8 mouse cellular contexts compared by ENCODE assay signal in genomic region chr2:169635428-169635827, GRCm38 (mm10). TPM values are rescaled to one million over a fixed set of nuclear protein-coding genes. Genes with fewer than 3 reads are reported as not detected.
DNase-seq lines count a peak whose midpoint lies in the region; ATAC-seq and TF ChIP-seq lines count a peak whose summit lies in the region.

No protein-coding gene starts in this region.

- WGBS in neural tube, embryonic 11.5 days = 37% methylated on average over 7 of the region's 7 CpGs
- WGBS in limb, embryonic 11.5 days = 23% methylated on average over 7 of the region's 7 CpGs
- WGBS in thymus, adult 2 months = 89% methylated on average over 7 of the region's 7 CpGs

- peak; percentile 15 for DNase-seq in adrenal gland, adult 2 months
- no peak for DNase-seq in adrenal gland, adult 18-20 months (ENCODE audit: low spot score in 2 of 2)
- DNase-seq in neural tube, embryonic 11.5 days (ENCODE audit: low spot score) = no peak
- DNase-seq in neural tube, embryonic 10.5 days (ENCODE audit: extremely low spot score, low spot score) = no peak
- no peak for DNase-seq in limb, embryonic 11.5 days (ENCODE audit: low spot score)
- DNase-seq in thymus, adult 2 months = no peak

- H3K4me1 ChIP-seq in neural tube, embryonic 11.5 days (ENCODE audit: control insufficient read depth, insufficient read depth, low read length) = peaks cover 15% of the 10 kb centered on the region; the same call in 1 of the 2 replicates
- H3K4me1 ChIP-seq in limb, embryonic 11.5 days (ENCODE audit: control insufficient read depth, insufficient read depth, low read length) = peaks cover 24% of the 10 kb centered on the region
- peaks cover 4% of the 10 kb centered on the region; the same call in 1 of the 2 replicates for H3K4me1 ChIP-seq in testis, adult 2 months (ENCODE audit: control insufficient read depth, insufficient read depth, low read length)
- peaks cover 14% of the 10 kb centered on the region for H3K4me1 ChIP-seq in thymus, adult 2 months (replicated peaks; ENCODE audit: control insufficient read depth, insufficient read depth, low read length)

- H3K27me3 ChIP-seq in neural tube, embryonic 11.5 days (ENCODE audit: control insufficient read depth, insufficient read depth, low read length) = no peaks in the 10 kb centered on the region
- no peaks in the 10 kb centered on the region for H3K27me3 ChIP-seq in limb, embryonic 11.5 days (ENCODE audit: control insufficient read depth, insufficient read depth, low read length)
- no peaks in the 10 kb centered on the region for H3K27me3 ChIP-seq in testis, adult 2 months (ENCODE audit: control insufficient read depth, insufficient read depth, low read length)
- H3K27me3 ChIP-seq in thymus, adult 2 months (ENCODE audit: control insufficient read depth, insufficient read depth, low read length) = no peaks in the 10 kb centered on the region; the same call in 1 of the 2 replicates

- peak overlapping the region; percentile 81 for H3K4me3 ChIP-seq in neural tube, embryonic 11.5 days (ENCODE audit: low read depth, low read length)
- H3K4me3 ChIP-seq in limb, embryonic 11.5 days (ENCODE audit: low read depth, low read length) = peak overlapping the region; percentile 79
- no peak overlapping the region for H3K4me3 ChIP-seq in testis, adult 2 months (ENCODE audit: control insufficient read depth, low read depth, low read length)
- no peak overlapping the region for H3K4me3 ChIP-seq in thymus, adult 2 months (ENCODE audit: control insufficient read depth, insufficient read depth, low read length)

- H3K4me2 ChIP-seq in neural tube, embryonic 11.5 days (ENCODE audit: low read depth) = peak overlapping the region; percentile 96
- H3K4me2 ChIP-seq in limb, embryonic 11.5 days (ENCODE audit: low read depth, severe bottlenecking) = peak overlapping the region; percentile 94

- TF ChIP-seq POLR2A in testis, adult 2 months (IDR thresholded peaks at IDR 0.05; ENCODE audit: control insufficient read depth, low read depth, low read length) = no peak
- no peak for TF ChIP-seq POLR2A in thymus, adult 2 months (IDR thresholded peaks at IDR 0.05; ENCODE audit: control insufficient read depth, extremely low read depth, insufficient read depth, low read length, poor library complexity)

- H3K9ac ChIP-seq in neural tube, embryonic 11.5 days (ENCODE audit: low read length) = peak overlapping the region; percentile 30; the same call in 1 of the 2 replicates
- H3K9ac ChIP-seq in limb, embryonic 11.5 days (ENCODE audit: low read length) = peak overlapping the region; percentile 94; the same call in 1 of the 2 replicates

- TF ChIP-seq CTCF in testis, adult 2 months (IDR thresholded peaks at IDR 0.05; ENCODE audit: control insufficient read depth, insufficient read depth, insufficient replicate concordance, low read depth, low read length) = no peak
- no peak for TF ChIP-seq CTCF in thymus, adult 2 months (IDR thresholded peaks at IDR 0.05; ENCODE audit: borderline replicate concordance, control insufficient read depth, extremely low read depth, insufficient read depth, low read length, poor library complexity)

- no peaks in the 10 kb centered on the region for H3K9me3 ChIP-seq in neural tube, embryonic 11.5 days (ENCODE audit: control insufficient read depth, low read length)
- H3K9me3 ChIP-seq in limb, embryonic 11.5 days (ENCODE audit: control insufficient read depth, low read length) = no peaks in the 10 kb centered on the region

- no peak overlapping the region for H3K27ac ChIP-seq in neural tube, embryonic 11.5 days (ENCODE audit: low read depth, low read length)
- H3K27ac ChIP-seq in limb, embryonic 11.5 days (replicated peaks; ENCODE audit: low read depth, low read length) = peak overlapping the region; percentile 0; the same call in 1 of the 2 replicates
- peak overlapping the region; percentile 91 for H3K27ac ChIP-seq in testis, adult 2 months (ENCODE audit: control insufficient read depth, insufficient read depth, low read depth, low read length)
- H3K27ac ChIP-seq in thymus, adult 2 months (ENCODE audit: control insufficient read depth, insufficient read depth, low read length) = no peak overlapping the region

- no peaks in the 10 kb centered on the region for H3K36me3 ChIP-seq in neural tube, embryonic 11.5 days (ENCODE audit: control insufficient read depth, insufficient read depth, low read length)
- no peaks in the 10 kb centered on the region for H3K36me3 ChIP-seq in limb, embryonic 11.5 days (ENCODE audit: control insufficient read depth, insufficient read depth, low read length)
- no peaks in the 10 kb centered on the region for H3K36me3 ChIP-seq in testis, adult 2 months (ENCODE audit: control insufficient read depth, insufficient read depth, low read length)
- H3K36me3 ChIP-seq in thymus, adult 2 months (ENCODE audit: control insufficient read depth, insufficient read depth, low read length) = no peaks in the 10 kb centered on the region

- no peak for ATAC-seq in neural tube, embryonic 11.5 days (ENCODE audit: insufficient read depth, low FRiP score, low TSS enrichment)
- ATAC-seq in limb, embryonic 11.5 days (ENCODE audit: insufficient number of reproducible peaks, low FRiP score, low TSS enrichment, low read depth) = no peak
- ATAC-seq in megakaryocyte-erythroid progenitor cell, adult 5-6 weeks (replicated peaks; ENCODE audit: low FRiP score, low TSS enrichment, poor library complexity, severe bottlenecking) = no peak

RNA-seq across cellular contexts. Expression of gene Tshz2, which starts 2.6 kb away (rescaled TPM):
- 10 to 100 TPM; 50.7 to 50.9 TPM for total RNA-seq in adrenal gland, adult 2 months (2021)
- polyA plus RNA-seq in adrenal gland, adult 2 months (2012; rRNA removed) = 16.3 and 19.4 TPM in 2 replicates
- total RNA-seq in adrenal gland, adult 18-20 months (2021) = 10 to 100 TPM; 37.8 to 50.7 TPM
- 9.1 and 9.8 TPM in 2 replicates for polyA plus RNA-seq in neural tube, embryonic 11.5 days (2014; fragmentation: Nextera tagmentation; extraction: Ambion mirVana)
- 5.9 and 7.2 TPM in 2 replicates for polyA plus RNA-seq in limb, embryonic 11.5 days (2014; fragmentation: Nextera tagmentation; extraction: Ambion mirVana)
- 4.5 and 4.9 TPM in 2 replicates for polyA plus RNA-seq in testis, adult 2 months (2012; rRNA removed)
- not detected in 2 replicates for total RNA-seq in megakaryocyte-erythroid progenitor cell, adult 5-6 weeks (2014; fragmentation: Nextera tagmentation)
- total RNA-seq in megakaryocyte-erythroid progenitor cell, adult 5-6 weeks (2017) = not detected in 2 replicates
- polyA plus RNA-seq in thymus, adult 2 months (2012; rRNA removed) = 2.3 and 2.5 TPM in 2 replicates

RNA-seq across cellular contexts. Expression of gene Gm11011, which starts 47.9 kb away (rescaled TPM):
- total RNA-seq in adrenal gland, adult 2 months (2021) = not detected
- not detected in 2 replicates for polyA plus RNA-seq in adrenal gland, adult 2 months (2012; rRNA removed)
- total RNA-seq in adrenal gland, adult 18-20 months (2021) = not detected
- not detected in 2 replicates for polyA plus RNA-seq in neural tube, embryonic 11.5 days (2014; fragmentation: Nextera tagmentation; extraction: Ambion mirVana)
- not detected in 2 replicates for polyA plus RNA-seq in limb, embryonic 11.5 days (2014; fragmentation: Nextera tagmentation; extraction: Ambion mirVana)
- not detected in 2 replicates for polyA plus RNA-seq in testis, adult 2 months (2012; rRNA removed)
- total RNA-seq in megakaryocyte-erythroid progenitor cell, adult 5-6 weeks (2014; fragmentation: Nextera tagmentation) = not detected in 2 replicates
- not detected in 2 replicates for total RNA-seq in megakaryocyte-erythroid progenitor cell, adult 5-6 weeks (2017)
- polyA plus RNA-seq in thymus, adult 2 months (2012; rRNA removed) = not detected in 2 replicates

Comparison
In these comparisons a context has a peak if more than half of its experiments do, and no peak if none do; other contexts are left out.
1. H3K27ac ChIP-seq: peak in limb, embryonic 11.5 days (single experiment) and testis, adult 2 months (single experiment); none in neural tube, embryonic 11.5 days (single experiment) and thymus, adult 2 months (single experiment).
2. H3K4me3 ChIP-seq: peak in neural tube, embryonic 11.5 days (single experiment) and limb, embryonic 11.5 days (single experiment); none in testis, adult 2 months (single experiment) and thymus, adult 2 months (single experiment).